Mouse (Mus musculus) heart, postnatal 0 days (tissue): Measurements from ENCODE around the gene Gba2. TPM values are rescaled to one million over a fixed set of nuclear protein-coding genes. Genes with fewer than 3 reads are reported as not detected.

ENCODE experiments used
- ATAC-seq: fragments of 200-750 bp; cut with Nextera tagmentation; 2 replicates; pipeline ENCODE4 v1.8.0; 2017; ENCODE audit warnings: low read depth, moderate number of reproducible peaks, moderate library complexity; ENCODE audit not compliant: insufficient read depth
- DNase-seq: peaks from one replicate; pipeline ENCODE4 v3.0.0-alpha.2; 2016; ENCODE audit warnings: low spot score
- H3K27ac ChIP-seq: fragments of 300-500 bp; sonication (generic); 2 replicates; pipeline ENCODE4 v1.5.1; 2014; ENCODE audit warnings: low read depth, mild to moderate bottlenecking
- H3K27me3 ChIP-seq: fragments of 300-500 bp; sonication (generic); 2 replicates; pipeline ENCODE4 v1.6.1; 2014; ENCODE audit warnings: low read length, mixed read lengths; ENCODE audit not compliant: control insufficient read depth, insufficient read depth
- H3K36me3 ChIP-seq: fragments of 300-500 bp; sonication (generic); replicated peaks from 2 replicates; pipeline ENCODE4 v1.6.1; 2014; ENCODE audit warnings: low read length, mixed read lengths; ENCODE audit not compliant: control insufficient read depth, insufficient read depth
- H3K4me1 ChIP-seq: fragments of 300-500 bp; sonication (generic); 2 replicates; pipeline ENCODE4 v1.6.1; 2014; ENCODE audit warnings: antibody characterized with exemption; ENCODE audit not compliant: control insufficient read depth, insufficient read depth
- H3K4me2 ChIP-seq: fragments of 300-500 bp; sonication (generic); 2 replicates; pipeline ENCODE4 v1.6.1; 2014; ENCODE audit warnings: low read depth, mild to moderate bottlenecking, low read length, moderate library complexity
- H3K4me3 ChIP-seq: fragments of 300-500 bp; sonication (generic); 2 replicates; pipeline ENCODE4 v1.5.1; 2014; ENCODE audit warnings: low read depth, low read length
- H3K9ac ChIP-seq: fragments of 300-500 bp; sonication (generic); replicated peaks from 2 replicates; pipeline ENCODE4 v1.6.1; 2014; ENCODE audit warnings: low read depth, low read length, mixed read lengths
- H3K9me3 ChIP-seq: fragments of 300-500 bp; sonication (generic); replicated peaks from 2 replicates; pipeline ENCODE4 v1.6.1; 2016; ENCODE audit warnings: low read length; ENCODE audit not compliant: control insufficient read depth
- CTCF ChIP-seq: IDR thresholded peaks from 2 replicates; pipeline ENCODE4 v1.5.1; 2016; ENCODE audit warnings: antibody characterized with exemption, control low read depth, low read depth
- EP300 ChIP-seq: IDR thresholded peaks from 2 replicates; pipeline ENCODE4 v1.6.1; 2016; ENCODE audit warnings: antibody characterized with exemption, low read depth
- WGBS: fragments of 180-500 bp; shearing (Covaris S2); extraction: QIAGEN DNeasy Blood & Tissue Kit; methylation state at CpG from one replicate; pipeline ENCODE4 v1.1.7; 2014; 5-methylcytosine and 5-hydroxymethylcytosine counted together
- polyA plus RNA-seq: library from polyadenylated mRNA; unstranded; fragments of >200 nt; fragmentation: Nextera tagmentation; extraction: Ambion mirVana; gene quantifications from 2 replicates; pipeline ENCODE4 v1.2.1, GENCODE M21; 2015
- total RNA-seq: library from RNA; depleted of rRNA; stranded (reverse); fragments of >200 nt; gene quantifications from 2 replicates; pipeline ENCODE4 v1.2.3, GENCODE M21; 2014; ENCODE audit warnings: low replicate concordance

Gba2 gene
- total and polyA plus RNA-seq, 2 experiments from 2014 or later, result 11.0 to 14.0 TPM

GRCm38 (mm10) chr4:43561436-43561996, 17.2 kb downstream of the Gba2 start:
- DNase-seq (no peak), ATAC-seq (peak; percentile 0; the same call in 1 of the 2 replicates)
- Histone ChIP-seq H3K9me3 (no peaks in the 10 kb centered on the region), H3K36me3 (peaks cover 30% of the 10 kb centered on the region), H3K27me3 (no peaks in the 10 kb centered on the region), H3K27ac (peak overlapping the region; percentile 99), H3K4me1 (peaks cover 55% of the 10 kb centered on the region), H3K4me2 (peak overlapping the region; percentile 81), H3K9ac (peak overlapping the region; percentile 93), H3K4me3 (peak overlapping the region; percentile 87)
- TF ChIP-seq EP300 (no peak), CTCF (no peak)
- WGBS, result 2% methylated on average over 16 of the region's 16 CpGs

DNA sequence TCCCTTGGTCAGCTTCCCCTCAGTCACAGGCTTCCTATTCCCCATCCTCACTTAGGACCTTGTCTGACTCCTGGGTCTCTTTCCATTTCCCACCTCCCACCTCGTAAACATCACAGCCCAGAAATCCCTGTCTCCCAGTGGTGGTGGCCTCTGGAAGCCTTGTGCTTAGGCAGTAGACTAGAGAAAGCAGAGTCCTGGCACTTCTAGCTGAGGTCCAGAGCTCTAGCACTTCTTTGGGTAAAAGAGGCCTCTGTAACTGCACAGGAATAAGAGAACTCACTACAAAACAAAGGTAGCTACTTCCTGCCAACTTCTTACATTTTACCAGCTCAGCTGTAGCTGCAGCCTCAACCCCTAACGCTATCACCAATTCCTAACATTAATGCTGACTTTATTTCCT, 17.7 kb downstream of the Gba2 start:
- no peak for DNase-seq
- Histone ChIP-seq H3K27ac (peak overlapping the region; percentile 99), H3K4me1 (peaks cover 55% of the 10 kb centered on the region), H3K27me3 (no peaks in the 10 kb centered on the region), H3K4me3 (peak overlapping the region; percentile 87), H3K36me3 (peaks cover 30% of the 10 kb centered on the region), H3K4me2 (peak overlapping the region; percentile 81), H3K9ac (peak overlapping the region; percentile 93), H3K9me3 (no peaks in the 10 kb centered on the region)
- ATAC-seq, result no peak
- WGBS, result 2% methylated on average over 2 of the region's 2 CpGs
- TF ChIP-seq CTCF (no peak), EP300 (no peak)

GRCm38 (mm10) chr4:43560243-43560611, 18.4 kb downstream of the Gba2 start:
- Histone ChIP-seq H3K9me3 (no peaks in the 10 kb centered on the region), H3K27ac (peak overlapping the region; percentile 99), H3K36me3 (peaks cover 30% of the 10 kb centered on the region), H3K4me3 (peak overlapping the region; percentile 87), H3K4me1 (peaks cover 55% of the 10 kb centered on the region), H3K9ac (peak overlapping the region; percentile 44), H3K4me2 (peak overlapping the region; percentile 81), H3K27me3 (no peaks in the 10 kb centered on the region)
- ATAC-seq (no peak), DNase-seq (peak; percentile 65)
- TF ChIP-seq CTCF (no peak), EP300 (no peak)
- WGBS, result 3% methylated on average over 6 of the region's 6 CpGs

DNA sequence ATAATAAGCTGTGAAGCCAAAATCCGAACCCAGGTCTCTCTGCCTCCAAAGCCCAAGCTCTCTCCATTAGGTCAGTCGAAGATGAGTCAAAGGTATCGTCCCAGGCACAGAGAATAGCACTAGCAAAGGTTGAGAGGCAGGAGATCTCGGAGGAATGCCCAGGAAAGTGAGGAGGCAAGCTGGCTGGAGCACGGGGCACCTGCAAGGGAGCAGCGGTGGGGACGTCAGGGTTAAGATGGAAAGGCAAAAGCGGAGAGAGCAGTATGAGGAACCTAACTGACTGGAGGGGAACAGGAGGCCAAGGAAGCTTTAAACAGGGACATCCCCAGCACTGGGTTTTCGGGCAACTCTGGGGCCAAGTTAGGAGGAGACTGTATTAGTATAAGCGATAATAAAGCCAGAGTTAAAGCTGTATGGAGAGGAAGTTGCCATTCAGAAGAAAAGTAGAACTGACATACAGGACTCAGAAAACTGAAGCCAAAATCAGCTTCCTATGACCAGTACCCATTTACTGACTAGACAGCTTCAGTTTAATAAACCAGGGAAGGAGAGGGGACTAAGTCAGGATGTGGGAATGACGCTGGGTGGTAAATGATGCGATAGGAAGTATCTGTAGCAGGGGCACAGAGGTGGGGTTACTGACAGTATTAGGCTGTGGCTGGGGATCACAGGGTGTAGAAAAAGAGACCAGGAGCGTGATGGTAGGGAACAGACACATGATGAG, 19.0 kb downstream of the Gba2 start:
- no peaks in the 10 kb centered on the region for H3K9me3 ChIP-seq
- DNase-seq (no peak), ATAC-seq (no peak)
- H3K27ac ChIP-seq, result peak overlapping the region; percentile 99
- H3K4me1 ChIP-seq, result peaks cover 55% of the 10 kb centered on the region
- no peaks in the 10 kb centered on the region for H3K27me3 ChIP-seq
- whole genome bisulfite sequencing, result 39% methylated on average over 13 of the region's 13 CpGs
- H3K9ac ChIP-seq, result peak overlapping the region; percentile 44
- peaks cover 30% of the 10 kb centered on the region for H3K36me3 ChIP-seq
- TF ChIP-seq EP300 (no peak), CTCF (no peak)
- H3K4me3 ChIP-seq, result peak overlapping the region; percentile 87
- H3K4me2 ChIP-seq, result peak overlapping the region; percentile 81

- DNase-seq, result peak; percentile 78
- no peak for TF ChIP-seq CTCF
- TF ChIP-seq EP300, result no peak
- WGBS, result 7% methylated on average over 13 of the region's 13 CpGs
- Histone ChIP-seq H3K4me1 (peaks cover 51% of the 10 kb centered on the region), H3K4me2 (peak overlapping the region; percentile 81), H3K36me3 (peaks cover 37% of the 10 kb centered on the region), H3K9ac (peak overlapping the region; percentile 44), H3K4me3 (peak overlapping the region; percentile 26), H3K27ac (peak overlapping the region; percentile 99), H3K9me3 (no peaks in the 10 kb centered on the region), H3K27me3 (no peaks in the 10 kb centered on the region)
- peak; percentile 25; the same call in 1 of the 2 replicates for ATAC-seq
Measured at GRCm38 (mm10) chr4:43558631-43559356, 19.9 kb downstream of the Gba2 start.
